Mouse (Mus musculus) frontal cortex, adult (tissue): ENCODE results near the gene Rtp4.

Source experiments
- ATAC-seq: cut with Nextera tagmentation; 2 replicates; pipeline ENCODE4 v1.9.2; 2017; ENCODE audit warnings: mild to moderate bottlenecking, moderate library complexity, mixed read lengths; ENCODE audit not compliant: low TSS enrichment

Gene Rtp4

DNA sequence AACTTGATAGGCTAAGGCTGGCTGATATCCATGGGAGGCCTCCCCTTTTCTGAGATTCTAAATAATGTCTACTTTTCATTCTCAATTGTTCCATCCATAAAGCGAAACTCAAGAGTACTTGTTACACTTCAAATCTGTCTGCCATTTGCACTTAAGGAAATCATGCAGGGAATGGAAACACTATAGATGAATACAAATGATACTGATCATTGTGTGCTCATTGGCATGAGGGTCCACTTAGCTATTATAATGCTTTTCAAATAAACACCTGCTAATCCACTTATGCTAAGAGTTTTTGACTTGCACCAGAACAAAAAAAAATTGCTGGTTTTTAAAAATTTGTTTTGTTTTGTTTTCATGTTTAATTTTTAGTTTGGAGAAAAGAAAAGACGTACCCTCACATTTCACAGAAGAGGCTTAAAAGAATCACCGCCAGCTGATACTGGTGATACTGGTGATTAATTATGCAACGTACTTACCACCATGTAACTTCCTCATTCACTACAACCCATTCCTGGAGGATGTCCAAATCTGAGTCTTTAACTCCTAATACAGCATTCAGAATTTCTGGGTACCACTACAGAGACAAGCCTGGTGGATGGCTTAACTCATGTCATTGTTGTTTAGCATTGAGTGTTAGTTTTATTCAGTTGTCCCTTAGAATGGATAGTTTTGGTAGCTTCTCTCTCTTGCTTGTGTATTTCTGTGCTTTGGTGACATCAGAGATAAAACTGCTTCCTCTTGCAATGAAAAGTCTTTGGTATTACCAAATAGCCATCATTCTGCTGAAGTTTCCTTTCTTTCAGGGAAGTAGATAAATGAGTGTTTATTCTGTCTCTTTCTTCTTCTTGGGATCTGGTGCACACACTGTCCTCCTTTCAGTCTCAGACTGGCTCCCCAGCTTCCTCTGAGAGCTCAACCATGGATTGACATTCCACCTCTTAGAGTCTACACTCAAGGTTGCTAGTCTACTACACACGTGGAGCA lies 71.3 kb downstream of the Rtp4 start:
- ATAC-seq, result no peak

DNA sequence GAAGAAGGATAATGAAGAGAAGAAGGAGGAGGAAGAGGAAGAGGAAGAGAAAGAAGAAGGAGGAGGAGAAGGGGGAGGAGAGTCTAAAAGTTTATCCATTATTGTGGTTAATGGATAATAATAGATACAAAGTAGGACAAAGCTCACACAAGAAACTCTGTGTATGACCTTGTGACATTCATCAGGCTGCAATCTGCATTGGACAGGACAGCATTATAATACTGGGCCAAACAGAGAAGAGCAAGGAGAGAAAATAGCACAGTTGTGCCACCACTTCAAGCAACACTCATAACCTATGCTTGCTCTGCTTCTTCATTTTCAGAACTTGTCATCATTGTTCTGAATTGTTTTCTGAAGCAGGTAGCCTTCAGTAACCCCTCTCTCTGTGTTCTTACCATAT lies 72.4 kb downstream of the Rtp4 start:
- ATAC-seq, result no peak

DNA sequence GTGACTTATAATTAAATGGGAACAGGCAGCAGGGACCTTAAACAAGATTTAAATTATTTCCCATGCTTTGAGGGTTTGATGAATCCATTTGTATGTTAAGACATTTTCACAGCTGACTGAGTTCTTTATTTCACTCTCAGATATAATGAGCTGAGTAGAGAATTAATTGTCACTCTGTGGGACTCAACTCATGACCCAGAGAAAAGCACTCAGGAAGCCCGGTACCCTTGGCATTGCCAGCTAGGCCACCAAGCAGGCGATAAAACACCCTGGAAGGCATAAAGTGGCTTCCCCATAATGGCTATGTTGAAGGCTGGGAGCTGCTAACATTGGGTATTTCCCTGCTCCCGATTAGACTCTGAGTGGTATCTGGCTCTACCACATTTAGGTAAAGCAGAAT lies 76.6 kb downstream of the Rtp4 start:
- no peak for ATAC-seq

DNA sequence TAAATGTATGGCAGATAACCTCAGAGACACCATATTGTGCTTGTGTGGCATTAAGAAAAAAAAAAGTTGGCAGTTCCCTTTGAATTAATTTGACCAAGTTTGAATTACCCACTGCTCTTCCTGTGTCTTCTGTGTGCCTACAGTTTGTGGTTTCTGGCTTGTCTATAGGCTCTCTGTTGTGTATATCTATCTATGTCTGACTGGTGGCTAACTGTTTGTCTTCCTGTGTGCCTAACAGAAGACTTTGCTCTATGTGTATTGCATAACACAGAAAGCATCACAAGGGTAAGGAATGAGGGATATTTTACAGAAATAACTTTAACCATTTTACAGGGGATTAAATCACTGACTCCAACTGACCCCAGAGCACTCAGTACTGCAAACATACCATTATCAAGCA lies 77.9 kb downstream of the Rtp4 start:
- ATAC-seq, result no peak

DNA sequence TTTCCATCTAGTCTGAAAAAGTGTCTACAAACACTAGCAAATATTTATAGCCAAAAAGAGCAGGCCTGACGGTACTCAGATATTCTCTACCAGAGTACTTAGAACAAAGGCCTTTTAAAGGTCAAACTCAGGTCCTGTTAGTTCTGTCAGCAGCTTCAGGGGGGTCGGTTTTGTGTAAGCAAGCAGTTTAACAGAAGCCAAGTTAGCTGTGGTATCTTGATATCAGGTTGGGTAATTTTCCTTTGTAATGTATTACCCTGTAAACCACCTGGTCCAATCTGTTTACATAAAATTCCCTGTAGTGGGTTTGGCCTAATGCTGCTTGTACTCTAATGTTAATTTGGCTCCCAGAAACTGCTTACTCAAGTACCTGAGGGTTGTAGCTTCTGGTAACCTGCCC lies 86.1 kb downstream of the Rtp4 start:
- no peak for ATAC-seq

DNA sequence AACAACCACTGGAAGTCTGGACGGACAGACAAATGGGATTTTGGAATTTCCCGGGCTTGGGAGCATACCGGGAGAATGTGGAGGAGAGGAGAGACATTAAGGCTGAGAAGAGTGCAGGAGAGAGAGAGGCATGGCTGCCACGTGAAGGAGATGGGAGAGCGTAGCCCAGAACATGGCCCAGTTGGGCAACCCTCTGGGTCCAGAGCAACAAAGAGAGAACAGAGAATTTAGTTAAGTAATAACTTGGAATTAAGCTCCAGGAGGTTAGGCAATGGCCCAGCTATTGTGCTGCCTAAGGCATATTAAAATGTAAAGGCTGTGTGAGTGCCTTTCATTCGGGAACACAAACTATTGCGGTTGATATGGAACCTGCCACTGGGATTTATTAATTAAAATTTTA lies 86.6 kb downstream of the Rtp4 start:
- no peak for ATAC-seq

DNA sequence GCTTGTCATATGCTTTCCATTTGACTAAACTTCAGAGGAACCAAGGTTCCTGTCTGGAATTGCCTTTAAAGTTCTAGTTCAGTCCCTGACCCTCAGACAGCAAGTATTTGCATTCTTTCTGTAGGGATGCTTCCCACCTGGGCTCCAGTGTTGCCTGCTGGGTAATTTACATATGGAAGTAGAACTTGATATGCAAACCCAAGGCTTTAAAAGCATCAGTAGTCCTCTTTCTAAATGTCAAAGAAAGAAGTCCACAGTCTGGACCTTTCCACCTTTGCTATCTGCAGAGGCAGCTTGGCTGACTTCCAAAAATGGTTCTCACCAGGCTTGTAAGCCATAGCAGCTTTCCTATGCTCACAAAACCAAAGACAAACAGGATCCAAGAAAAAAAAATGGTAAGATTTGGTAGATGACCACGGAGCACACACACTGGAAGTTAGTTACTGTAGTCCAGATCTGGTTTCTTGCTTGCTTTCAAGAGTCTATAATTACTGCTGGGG lies 87.9 kb downstream of the Rtp4 start:
- ATAC-seq, result no peak

DNA sequence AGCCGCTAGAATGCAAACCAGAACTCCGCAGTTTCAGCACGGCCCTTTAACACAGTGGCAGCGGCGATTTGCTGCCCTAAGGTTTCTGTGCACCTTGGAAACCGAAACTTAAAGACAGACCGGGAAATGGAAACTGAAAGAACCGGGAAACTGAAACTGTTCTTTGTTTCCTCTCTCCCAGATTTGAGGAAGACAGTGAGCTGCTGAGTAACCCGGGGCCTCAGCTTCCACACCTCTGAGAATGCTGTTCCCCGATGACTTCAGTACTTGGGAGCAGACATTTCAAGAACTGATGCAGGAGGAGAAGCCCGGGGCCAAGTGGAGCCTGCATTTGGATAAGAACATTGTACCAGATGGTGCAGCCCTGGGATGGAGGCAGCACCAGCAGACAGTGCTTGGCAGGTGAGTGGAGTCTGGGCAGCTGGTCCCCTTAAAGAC lies 89.7 kb downstream of the Rtp4 start:
- ATAC-seq, result peak; percentile 95

DNA sequence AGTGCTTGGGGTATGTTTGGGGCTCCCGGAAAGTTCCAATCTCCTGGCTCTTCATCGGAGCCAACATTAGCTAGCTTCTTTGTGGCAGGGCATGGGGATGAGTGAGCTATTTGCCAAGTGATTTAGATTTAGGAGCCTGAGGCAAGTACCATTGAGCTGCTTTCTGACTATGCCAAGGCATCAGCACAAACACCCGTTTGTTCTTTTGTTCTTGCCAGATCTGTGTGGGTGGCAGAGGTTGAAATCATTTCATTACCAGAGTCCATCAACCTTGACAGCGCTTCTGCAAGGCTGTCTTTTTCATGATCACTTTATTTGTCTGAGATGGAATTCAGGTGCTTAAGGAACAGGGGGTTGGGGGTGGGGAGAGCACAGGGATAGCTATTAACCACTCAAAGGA lies 104.1 kb downstream of the Rtp4 start:
- peak; percentile 44; the same call in 1 of the 2 replicates for ATAC-seq

DNA sequence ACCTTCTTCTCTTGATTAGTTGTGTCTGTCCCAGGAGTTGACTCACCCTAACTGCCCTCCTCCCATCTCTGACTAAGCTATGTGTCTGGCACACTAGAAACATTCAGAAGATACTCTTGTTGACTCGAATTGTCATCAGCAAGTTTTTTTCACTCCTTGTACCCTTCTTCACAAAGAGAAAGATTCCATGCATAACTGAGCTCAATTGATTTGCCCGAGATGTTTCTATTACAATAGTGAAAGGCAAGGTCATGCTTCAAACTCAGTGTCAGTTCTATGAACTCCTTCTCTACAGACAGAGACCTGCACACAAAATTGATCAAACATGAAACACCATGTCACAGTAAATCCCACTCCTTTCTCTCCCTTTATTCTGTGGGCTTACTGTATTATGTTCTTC lies 111.4 kb downstream of the Rtp4 start:
- no peak for ATAC-seq

DNA sequence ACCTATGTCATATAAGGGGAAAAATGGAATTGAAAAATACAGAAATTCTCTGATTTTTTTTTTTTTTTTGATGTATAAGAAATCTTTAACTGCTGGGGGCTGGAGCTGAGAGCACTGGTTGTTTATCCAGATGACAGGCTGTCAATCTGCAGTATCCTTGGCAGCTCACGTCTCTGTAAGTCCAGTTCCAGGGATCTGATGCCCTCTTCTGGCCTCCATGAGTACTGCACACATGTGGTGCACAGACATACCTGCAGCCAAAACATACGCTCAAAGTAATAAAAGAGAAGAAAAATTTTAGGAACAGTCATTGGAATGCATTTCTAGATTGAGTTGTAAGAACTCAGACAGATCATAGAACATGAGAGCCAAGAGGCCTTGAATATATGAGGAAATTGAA lies 112.6 kb downstream of the Rtp4 start:
- no peak for ATAC-seq

DNA sequence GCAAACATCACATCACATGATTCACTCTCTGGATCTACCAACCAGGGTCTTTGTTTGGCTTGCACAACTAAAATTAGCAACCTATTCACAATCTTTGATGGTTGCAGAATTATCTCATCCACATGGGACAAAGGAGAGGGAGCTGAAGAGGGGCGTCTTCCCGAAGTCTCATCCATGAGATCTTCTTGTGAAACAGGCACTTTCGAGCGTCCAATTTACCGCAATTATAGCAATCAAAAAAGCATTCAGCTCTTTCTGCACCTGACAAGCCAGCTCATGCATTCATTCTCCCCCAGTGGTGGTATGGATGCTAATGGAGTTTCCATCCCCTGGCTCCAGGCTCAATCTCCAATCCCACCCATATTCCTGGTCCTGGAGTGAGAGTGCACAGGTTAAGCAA lies 132.9 kb downstream of the Rtp4 start:
- ATAC-seq, result peak; percentile 20; the same call in 1 of the 2 replicates

DNA sequence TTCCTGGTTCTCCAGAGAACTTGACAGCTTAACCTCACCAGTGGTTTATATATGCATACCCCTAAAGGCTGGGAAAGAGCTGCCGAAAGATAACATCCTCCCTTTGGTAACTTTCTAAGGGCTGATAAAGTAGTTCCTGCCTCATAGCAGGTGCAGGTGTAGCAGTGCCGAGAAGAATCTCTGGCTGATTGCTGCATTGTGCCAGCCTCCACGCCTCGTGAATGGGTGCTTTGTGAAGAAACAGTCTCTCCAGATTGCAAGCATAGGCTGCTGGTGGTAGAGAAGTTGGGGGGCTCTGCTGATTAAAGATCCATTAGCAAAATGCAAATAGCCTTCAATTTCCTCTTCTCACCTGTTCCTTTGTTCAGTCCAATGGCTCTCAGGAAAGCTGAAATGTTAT lies 133.4 kb downstream of the Rtp4 start:
- ATAC-seq, result 0 out of 2 replicates have a peak, but pooled peaks have one; percentile 31

DNA sequence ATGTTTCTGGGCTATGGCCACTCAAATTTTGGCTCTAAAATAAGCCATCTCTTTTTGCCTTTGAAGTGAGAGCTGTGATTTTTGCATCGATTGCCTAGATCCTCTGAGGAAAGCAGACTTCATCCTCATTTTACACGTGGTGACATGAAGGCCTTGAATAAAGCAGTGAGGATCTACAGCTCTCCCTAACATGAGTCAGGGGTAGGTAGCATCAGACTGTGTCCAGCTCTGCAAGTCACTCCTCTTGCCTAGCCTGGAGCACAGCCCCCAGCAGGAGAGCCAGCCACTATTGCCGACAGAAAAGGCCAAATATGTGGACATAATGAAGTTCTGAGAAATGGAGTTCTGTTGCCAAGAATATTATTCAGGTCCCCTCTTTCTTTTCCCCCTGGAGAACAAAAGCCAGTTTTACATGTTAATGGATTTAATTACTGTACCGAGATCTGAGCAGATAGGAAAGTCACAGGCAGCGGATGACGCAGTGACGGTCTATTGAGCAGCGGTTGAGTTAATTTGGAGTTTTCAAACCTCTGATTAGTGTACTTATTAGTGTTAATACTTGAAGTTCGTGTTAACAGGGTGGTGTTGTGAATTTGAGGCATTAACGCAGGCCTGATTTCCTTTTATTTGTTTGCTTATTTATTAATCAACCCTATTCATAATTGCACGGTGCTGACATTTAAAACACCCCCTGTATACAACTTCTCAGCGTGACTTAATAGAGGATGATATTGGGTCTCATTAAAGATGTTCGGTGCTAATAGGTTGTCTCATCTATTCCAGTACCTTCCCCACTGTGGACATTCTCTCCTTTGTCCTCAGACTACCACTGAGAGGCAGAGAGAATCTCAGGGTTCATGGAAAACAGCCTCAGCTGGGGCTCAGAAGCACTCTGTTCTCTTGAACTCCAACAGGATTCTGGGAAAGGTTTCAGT lies 139.8 kb downstream of the Rtp4 start:
- ATAC-seq, result no peak
